Mouse (Mus musculus): Measurements from ENCODE around the gene Gm21319. TPM values are rescaled to one million over a fixed set of nuclear protein-coding genes. Genes with fewer than 3 reads are reported as not detected.
"Not testable (repeated sequence)": the region's sequence is repeated elsewhere in the genome, so short reads cannot be mapped to it uniquely, and the experiment has no call there.

Gene Gm21319
- total RNA-seq (2021): not detected

- intact Hi-C loops (cut with DNase I); DNase-seq: not testable (repeated sequence)
These were observed at the start of gene Gm21319 for GRCm38 (mm10) chr12:87775655-87776054. TSS of gene Gm21319 (minus strand) at chr12:87775755.

DNA sequence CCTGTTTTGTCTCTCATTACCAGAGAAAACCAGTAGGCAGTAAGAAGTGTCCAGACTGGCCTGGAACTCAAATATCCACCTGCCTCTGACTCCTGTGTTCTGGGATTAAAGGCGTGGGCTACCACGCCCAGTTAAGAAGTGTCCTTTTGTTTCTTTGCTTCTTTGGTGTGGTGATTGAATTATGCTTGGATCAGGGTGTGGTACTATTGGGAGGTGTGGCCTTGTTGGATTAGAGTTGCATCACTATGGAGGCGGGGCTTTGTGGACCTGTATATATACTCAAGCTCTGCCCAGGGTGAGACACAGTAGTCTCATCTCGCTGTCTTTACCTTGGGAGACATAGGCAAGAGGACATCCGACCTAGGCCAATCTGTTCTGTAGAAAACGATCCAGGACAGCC is 40.7 kb upstream of the Gm21319 start, which contains the start of gene BB287469:
Gene BB287469 (plus strand): TSS at position 301 of the 400 bp plus-strand sequence.
- DNase-seq; intact Hi-C loops (cut with DNase I): not testable (repeated sequence)

DNA sequence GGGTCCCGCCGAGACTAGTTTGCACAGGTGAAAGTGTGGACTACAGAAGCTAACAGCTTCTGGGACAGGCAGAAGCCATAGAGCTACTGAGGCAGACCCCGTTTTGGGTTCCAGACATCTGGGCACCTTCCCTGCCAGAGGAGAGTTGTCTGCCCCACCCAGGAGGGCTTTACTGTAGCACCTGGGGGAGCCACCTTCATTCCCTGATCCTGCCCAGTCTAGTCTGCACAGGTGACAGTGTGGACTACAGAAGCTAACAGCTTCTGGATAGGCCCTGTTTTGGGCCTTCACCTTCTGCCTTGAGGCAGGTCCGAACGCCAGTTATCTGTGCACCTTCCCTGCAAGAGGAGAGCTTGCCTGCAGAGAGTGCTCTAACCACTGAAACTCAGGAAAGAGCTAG is 22.4 kb upstream of the Gm21319 start:
- DNase-seq; intact Hi-C loops (cut with DNase I): not testable (repeated sequence)

- intact Hi-C loops (cut with DNase I); DNase-seq: not testable (repeated sequence)
These were observed 19.7 kb upstream of the Gm21319 start, which contains the start of gene Gm21936 for GRCm38 (mm10) chr12:87795212-87795611. TSS of gene Gm21936 (plus strand) at chr12:87795512.

Other genes with a start within 250 kb of the Gm21319 start
- gene Oog1, start 173.1 kb downstream of the Gm21319 start, total RNA-seq (2021): not detected
- gene Gm4027, start 156.9 kb downstream of the Gm21319 start, total RNA-seq (2021): not detected
- gene Gm16381, start 131.1 kb downstream of the Gm21319 start, total RNA-seq (2021): not detected
- gene Gm21936, start 19.8 kb upstream of the Gm21319 start, total RNA-seq (2021): not detected
- gene BB287469, start 40.8 kb upstream of the Gm21319 start, total RNA-seq (2021): not detected
- not detected for gene Gm2001, start 66.6 kb upstream of the Gm21319 start, total RNA-seq (2021)
- gene Gm2016, start 98.3 kb upstream of the Gm21319 start, total RNA-seq (2021): not detected
- gene Gm2022, start 119.6 kb upstream of the Gm21319 start, total RNA-seq (2021): not detected
- gene Gm2035, start 144.1 kb upstream of the Gm21319 start, total RNA-seq (2021): not detected
- gene Gm2042, start 178.3 kb upstream of the Gm21319 start, total RNA-seq (2021): not detected
- not detected for gene Gm2075, start 236.1 kb upstream of the Gm21319 start, total RNA-seq (2021)
- not detected for gene Gm6803, start 243.0 kb upstream of the Gm21319 start, total RNA-seq (2021)